In genomic region chr19:4303640-4303995, GRCm38 (mm10) we compare ENCODE assay signal across 8 mouse cellular contexts. TPM values are rescaled to one million over a fixed set of nuclear protein-coding genes. Genes with fewer than 3 reads are reported as not detected.
DNase-seq lines count a peak whose midpoint lies in the region; ATAC-seq lines count a peak whose summit lies in the region.

No protein-coding gene starts in this region.

- peak overlapping the region; percentile 47; the same call in 1 of the 2 replicates for H3K4me2 ChIP-seq in kidney, embryonic 16.5 days (replicated peaks; ENCODE audit: low read depth, low read length)
- H3K4me2 ChIP-seq in embryonic facial prominence, embryonic 14.5 days (ENCODE audit: low read depth, low read length): peak overlapping the region; percentile 84; the same call in 1 of the 2 replicates
- peak overlapping the region; percentile 80 for H3K4me2 ChIP-seq in neural tube, embryonic 15.5 days

- no peaks in the 10 kb centered on the region for H3K9me3 ChIP-seq in kidney, embryonic 16.5 days (ENCODE audit: low read length)
- H3K9me3 ChIP-seq in embryonic facial prominence, embryonic 14.5 days (ENCODE audit: control insufficient read depth, low read length): no peaks in the 10 kb centered on the region
- no peaks in the 10 kb centered on the region for H3K9me3 ChIP-seq in neural tube, embryonic 15.5 days (replicated peaks)

- DNase-seq in cerebellum, adult 11-12 months: peak; percentile 62
- DNase-seq in cerebellum, adult 11 months: no peak
- no peak for DNase-seq in kidney, postnatal 4 days
- no peak for DNase-seq in embryonic facial prominence, embryonic 14.5 days (ENCODE audit: low spot score)
- DNase-seq in retina, embryonic 14.5 days (ENCODE audit: low spot score): no peak
- DNase-seq in adrenal gland, adult (ENCODE audit: inconsistent age in 2 of 2, low spot score in 1 of 2): no peak

- no peak overlapping the region for H3K4me3 ChIP-seq in kidney, embryonic 16.5 days (ENCODE audit: low read length)
- no peak overlapping the region for H3K4me3 ChIP-seq in embryonic facial prominence, embryonic 14.5 days (ENCODE audit: low read depth, low read length)
- H3K4me3 ChIP-seq in neural tube, embryonic 15.5 days (replicated peaks): 0 out of 2 replicates have a peak overlapping the region, but pooled peaks have one; percentile 92

- H3K27ac ChIP-seq in kidney, embryonic 16.5 days (ENCODE audit: low read length): no peak overlapping the region
- H3K27ac ChIP-seq in embryonic facial prominence, embryonic 14.5 days (replicated peaks; ENCODE audit: low read depth, low read length): no peak overlapping the region
- H3K27ac ChIP-seq in neural tube, embryonic 15.5 days (replicated peaks): peak overlapping the region; percentile 85

- WGBS in kidney, embryonic 16.5 days: 95% methylated on average over 5 of the region's 5 CpGs
- 90% methylated on average over 5 of the region's 5 CpGs for WGBS in embryonic facial prominence, embryonic 14.5 days
- 89% methylated on average over 5 of the region's 5 CpGs for WGBS in neural tube, embryonic 15.5 days

- no peak overlapping the region for H3K9ac ChIP-seq in kidney, embryonic 16.5 days (replicated peaks; ENCODE audit: low read length)
- no peak overlapping the region for H3K9ac ChIP-seq in embryonic facial prominence, embryonic 14.5 days (ENCODE audit: low read depth, low read length)
- no peak overlapping the region for H3K9ac ChIP-seq in neural tube, embryonic 15.5 days (replicated peaks)

- no peaks in the 10 kb centered on the region for H3K36me3 ChIP-seq in kidney, embryonic 16.5 days (ENCODE audit: insufficient read depth, low read length)
- no peaks in the 10 kb centered on the region for H3K36me3 ChIP-seq in embryonic facial prominence, embryonic 14.5 days (ENCODE audit: control insufficient read depth, insufficient read depth, low read length)
- no peaks in the 10 kb centered on the region for H3K36me3 ChIP-seq in neural tube, embryonic 15.5 days

- H3K4me1 ChIP-seq in kidney, embryonic 16.5 days (ENCODE audit: insufficient read depth, low read length): peaks cover 63% of the 10 kb centered on the region
- peaks cover 57% of the 10 kb centered on the region for H3K4me1 ChIP-seq in embryonic facial prominence, embryonic 14.5 days (ENCODE audit: control insufficient read depth, insufficient read depth, low read length)
- H3K4me1 ChIP-seq in neural tube, embryonic 15.5 days: peaks cover 79% of the 10 kb centered on the region

- no peaks in the 10 kb centered on the region for H3K27me3 ChIP-seq in kidney, embryonic 16.5 days (ENCODE audit: insufficient read depth, low read length)
- no peaks in the 10 kb centered on the region for H3K27me3 ChIP-seq in embryonic facial prominence, embryonic 14.5 days (replicated peaks; ENCODE audit: control insufficient read depth, insufficient read depth, low read length)
- no peaks in the 10 kb centered on the region for H3K27me3 ChIP-seq in neural tube, embryonic 15.5 days (replicated peaks)

- no peak for ATAC-seq in kidney, embryonic 16.5 days (ENCODE audit: low FRiP score, low TSS enrichment)
- ATAC-seq in embryonic facial prominence, embryonic 14.5 days (ENCODE audit: low read depth): no peak
- no peak for ATAC-seq in neural tube, embryonic 15.5 days (ENCODE audit: low FRiP score)

RNA-seq across cellular contexts. Expression of gene Grk2, which starts 2.4 kb away (rescaled TPM):
- 15.9 and 20.0 TPM in 2 replicates for polyA plus RNA-seq in kidney, embryonic 16.5 days (2015; fragmentation: Nextera tagmentation; extraction: Ambion mirVana)
- 17.0 and 18.9 TPM in 2 replicates for polyA plus RNA-seq in embryonic facial prominence, embryonic 14.5 days (2014; fragmentation: Nextera tagmentation; extraction: Ambion mirVana)
- polyA plus RNA-seq in neural tube, embryonic 15.5 days (2015; fragmentation: Nextera tagmentation; extraction: Ambion mirVana): 26.2 and 31.3 TPM in 2 replicates

RNA-seq across cellular contexts. Expression of gene Ankrd13d, which starts 20.7 kb away (rescaled TPM):
- 7.4 and 9.0 TPM in 2 replicates for polyA plus RNA-seq in kidney, embryonic 16.5 days (2015; fragmentation: Nextera tagmentation; extraction: Ambion mirVana)
- polyA plus RNA-seq in embryonic facial prominence, embryonic 14.5 days (2014; fragmentation: Nextera tagmentation; extraction: Ambion mirVana): 7.6 and 9.0 TPM in 2 replicates
- polyA plus RNA-seq in neural tube, embryonic 15.5 days (2015; fragmentation: Nextera tagmentation; extraction: Ambion mirVana): 63.0 and 75.4 TPM in 2 replicates

RNA-seq across cellular contexts. Expression of gene Ssh3, which starts 34.6 kb away (rescaled TPM):
- 22.9 and 24.3 TPM in 2 replicates for polyA plus RNA-seq in kidney, embryonic 16.5 days (2015; fragmentation: Nextera tagmentation; extraction: Ambion mirVana)
- polyA plus RNA-seq in embryonic facial prominence, embryonic 14.5 days (2014; fragmentation: Nextera tagmentation; extraction: Ambion mirVana): 16.3 and 16.6 TPM in 2 replicates
- 19.8 TPM in 2 replicates for polyA plus RNA-seq in neural tube, embryonic 15.5 days (2015; fragmentation: Nextera tagmentation; extraction: Ambion mirVana)
